Mouse (Mus musculus) thymus, postnatal 4 days (tissue): ENCODE measurements at regions not wholly inside any gene's neighbourhood (a gene's known extent, or its start where the extent isn't known, plus 50 kb on each side); places are given as distances from the start of the nearest gene placed in this dataset.

Experiments
- DNase-seq: peaks from one replicate; pipeline ENCODE4 v3.0.0; 2021

DNA sequence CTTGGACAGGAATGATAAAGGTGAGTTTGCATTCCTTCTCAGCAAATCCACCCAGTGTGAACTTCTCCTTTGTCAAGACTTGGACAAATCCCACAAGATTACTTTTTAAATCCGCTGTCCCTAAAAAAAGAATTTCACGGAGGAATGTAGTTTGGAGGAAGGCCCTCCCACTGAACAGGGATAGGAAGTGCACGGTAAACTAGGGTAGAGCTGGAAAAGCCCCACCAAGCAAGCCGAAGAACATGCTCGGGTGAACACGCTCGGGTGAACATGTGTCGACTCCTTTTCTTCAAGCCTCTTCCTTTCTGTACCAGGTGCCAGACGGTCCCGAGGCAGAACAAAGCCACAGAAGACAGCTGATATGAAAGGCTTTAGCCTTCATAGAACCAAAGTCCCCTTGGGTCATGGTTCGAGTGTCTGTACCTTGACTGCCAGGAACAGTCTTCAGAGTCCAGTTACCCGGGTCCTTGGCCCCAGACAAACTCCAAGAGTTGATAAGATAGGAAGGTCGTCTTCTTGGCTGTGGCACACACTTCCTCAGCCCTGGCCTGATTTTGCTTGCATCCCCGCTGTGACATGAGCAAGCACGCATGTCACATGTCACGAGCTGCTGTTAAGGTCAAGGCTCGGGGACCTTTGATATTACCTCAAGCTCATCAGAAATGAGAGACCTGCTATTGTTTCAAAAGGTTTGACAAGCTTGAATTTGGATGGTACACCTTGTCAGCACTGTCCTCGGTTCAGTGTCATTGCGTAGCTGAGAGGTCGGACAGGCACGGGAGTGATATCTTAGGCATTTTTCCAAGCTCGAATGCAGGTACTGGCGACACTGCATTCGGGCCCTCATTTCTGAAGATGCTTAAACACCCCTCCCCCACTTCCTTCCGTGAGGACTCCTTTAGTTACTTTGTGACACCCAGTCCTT, 51.5 kb upstream of the Ryk start:
- DNase-seq = no peak

DNA sequence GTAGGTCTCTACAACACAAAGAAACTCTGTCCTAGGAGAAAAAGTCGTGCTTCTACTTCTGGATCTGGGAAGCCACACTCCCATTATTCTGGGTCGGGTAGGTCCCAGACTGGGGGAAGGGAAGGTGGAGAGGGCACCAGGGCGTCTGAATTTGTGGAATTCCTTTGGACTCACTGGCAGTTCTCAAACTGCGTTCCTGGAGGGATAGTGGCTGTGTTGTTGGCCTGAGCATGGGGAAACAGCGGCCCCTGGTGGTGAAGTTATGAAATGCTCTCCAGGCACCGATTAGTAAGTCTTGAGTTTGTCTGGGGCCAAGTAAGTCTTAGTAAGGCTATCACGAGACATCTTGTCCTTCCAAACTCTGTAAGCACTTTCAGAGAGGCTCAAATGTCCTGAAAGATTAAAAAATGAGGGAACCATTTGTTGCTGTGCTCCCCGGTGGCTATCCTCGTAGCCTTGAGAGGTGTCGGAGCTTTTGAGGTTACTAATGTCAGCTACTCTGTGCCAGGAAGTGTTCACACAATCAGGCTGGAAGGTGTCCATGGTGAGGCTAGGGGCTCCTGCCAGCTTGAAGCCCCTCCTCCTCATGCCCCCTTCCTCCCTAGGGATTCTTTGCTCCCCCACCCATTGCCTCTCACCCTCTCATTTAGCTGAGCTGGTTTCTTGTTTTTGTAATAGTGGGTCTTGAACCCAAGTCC, 50.2 kb upstream of the Ryk start:
- peak; percentile 85 for DNase-seq
